ENCODE assay signal across 7 mouse cellular contexts in genomic region chr2:178326750-178327465, GRCm38 (mm10).
A peak's percentile ranks its signal among the peaks of the same experiment; 100 is the strongest.
DNase-seq lines count a peak whose midpoint lies in the region; ATAC-seq lines count a peak whose summit lies in the region.

No protein-coding gene starts in this region.

- H3K9me3 ChIP-seq in embryonic facial prominence, embryonic 15.5 days (replicated peaks): no peaks in the 10 kb centered on the region
- no peaks in the 10 kb centered on the region for H3K9me3 ChIP-seq in midbrain, embryonic 13.5 days

- H3K4me2 ChIP-seq in embryonic facial prominence, embryonic 15.5 days (replicated peaks): 0 out of 2 replicates have a peak overlapping the region, but pooled peaks have one; percentile 15
- H3K4me2 ChIP-seq in midbrain, embryonic 13.5 days (replicated peaks): peak overlapping the region; percentile 48

- no peaks in the 10 kb centered on the region for H3K27me3 ChIP-seq in embryonic facial prominence, embryonic 15.5 days
- H3K27me3 ChIP-seq in midbrain, embryonic 13.5 days: no peaks in the 10 kb centered on the region

- no peaks in the 10 kb centered on the region for H3K36me3 ChIP-seq in embryonic facial prominence, embryonic 15.5 days
- H3K36me3 ChIP-seq in midbrain, embryonic 13.5 days: peaks cover 13% of the 10 kb centered on the region; the same call in 1 of the 2 replicates

- peak; percentile 12 for DNase-seq in kidney, postnatal 10 days
- no peak for DNase-seq in kidney, postnatal 4 days
- DNase-seq in heart, postnatal 10 days: peak; percentile 6 to 10
- DNase-seq in thymus, postnatal 10 days (ENCODE audit: low spot score in 2 of 2): no peak
- no peak for DNase-seq in cerebellum, adult 9-10 months

- no peak overlapping the region for H3K4me3 ChIP-seq in embryonic facial prominence, embryonic 15.5 days (replicated peaks)
- H3K4me3 ChIP-seq in midbrain, embryonic 13.5 days (replicated peaks): no peak overlapping the region

- H3K4me1 ChIP-seq in embryonic facial prominence, embryonic 15.5 days: peaks cover 11% of the 10 kb centered on the region
- H3K4me1 ChIP-seq in midbrain, embryonic 13.5 days (replicated peaks): peaks cover 28% of the 10 kb centered on the region

- no peak for ATAC-seq in embryonic facial prominence, embryonic 15.5 days (ENCODE audit: insufficient number of reproducible peaks, low FRiP score, low TSS enrichment, low read depth)
- peak; percentile 47 for ATAC-seq in midbrain, embryonic 13.5 days

- WGBS in embryonic facial prominence, embryonic 15.5 days: 19% methylated on average over 5 of the region's 5 CpGs
- WGBS in midbrain, embryonic 13.5 days: 32% methylated on average over 5 of the region's 5 CpGs

- H3K9ac ChIP-seq in embryonic facial prominence, embryonic 15.5 days: no peak overlapping the region
- H3K9ac ChIP-seq in midbrain, embryonic 13.5 days (replicated peaks): peak overlapping the region; percentile 45

- intact Hi-C loops in heart, postnatal 10 days (cut with DNase I): no loop called here

- H3K27ac ChIP-seq in embryonic facial prominence, embryonic 15.5 days (replicated peaks): no peak overlapping the region
- H3K27ac ChIP-seq in midbrain, embryonic 13.5 days: peak overlapping the region; percentile 87

Comparison
In these comparisons a context has a peak if more than half of its experiments do, and no peak if none do; other contexts are left out.
1. DNase-seq: peak in kidney, postnatal 10 days (single experiment) and heart, postnatal 10 days (2 of 2); none in kidney, postnatal 4 days (0 of 2), thymus, postnatal 10 days (0 of 2) and cerebellum, adult 9-10 months (single experiment).